In the genomic region with DNA sequence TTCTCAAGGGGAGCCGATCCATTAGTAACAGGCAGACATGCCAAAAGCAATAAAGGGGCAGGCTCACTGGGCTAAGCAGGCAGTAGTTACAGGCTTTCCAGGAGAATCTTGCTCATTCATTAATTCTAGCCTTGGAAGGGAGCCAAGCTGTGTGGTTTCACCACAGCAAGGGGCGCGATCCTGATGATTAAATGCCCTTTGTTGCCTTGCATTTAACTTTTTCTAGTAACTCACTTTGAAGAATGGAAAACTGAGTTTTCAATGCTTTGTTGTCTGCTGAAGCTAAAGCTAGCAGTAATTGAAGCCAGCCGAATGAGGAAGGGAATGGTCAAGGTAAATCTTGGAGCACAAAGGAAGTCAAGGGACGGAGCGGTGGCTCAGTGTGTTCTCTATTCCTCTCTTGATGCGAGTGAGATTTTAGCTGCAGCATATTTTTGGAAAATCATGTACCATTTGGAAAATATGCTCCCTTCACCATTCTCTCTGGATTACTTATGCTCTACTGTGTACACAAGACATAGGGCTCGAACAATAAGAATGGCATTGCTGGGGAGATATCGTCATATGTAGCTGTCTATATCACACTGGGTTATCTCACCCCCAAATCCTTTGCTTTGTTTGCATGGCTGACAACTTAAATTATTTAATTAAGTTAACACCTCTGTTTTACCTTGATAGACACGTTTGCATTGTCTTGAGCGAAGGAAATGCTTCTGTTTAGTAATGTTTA, we compare ENCODE assay signal across 9 mouse cellular contexts.
A peak's percentile ranks its signal among the peaks of the same experiment; 100 is the strongest.
DNase-seq lines count a peak whose midpoint lies in the region; ATAC-seq and TF ChIP-seq lines count a peak whose summit lies in the region.
"Had no signal": no experiment of that assay in that cellular context is flagged by ENCODE, and none has a peak within 500 bp of the region (broad histone marks: within the 10 kb centered on the region; RNA-seq: fewer than 3 reads in every experiment).

No protein-coding gene starts in this region.

- H3K9me3 ChIP-seq in forebrain, postnatal 0 days (ENCODE audit: low read length), result no peaks in the 10 kb centered on the region
- no peaks in the 10 kb centered on the region for H3K9me3 ChIP-seq in limb, embryonic 13.5 days
- H3K9me3 ChIP-seq in intestine, postnatal 0 days (ENCODE audit: control insufficient read depth), result no peaks in the 10 kb centered on the region
- H3K9me3 ChIP-seq: liver, embryonic 15.5 days had no signal

- peak; percentile 55 for ATAC-seq in forebrain, postnatal 0 days
- peak; percentile 85 for ATAC-seq in limb, embryonic 13.5 days (ENCODE audit: low FRiP score, low read depth)
- ATAC-seq in intestine, postnatal 0 days, result no peak

- no peak overlapping the region for H3K27ac ChIP-seq in forebrain, postnatal 0 days (ENCODE audit: low read depth, low read length)
- peak overlapping the region; percentile 56; the same call in 1 of the 2 replicates for H3K27ac ChIP-seq in limb, embryonic 13.5 days
- H3K27ac ChIP-seq in intestine, postnatal 0 days (ENCODE audit: low read depth, low read length), result no peak overlapping the region
- H3K27ac ChIP-seq: liver, embryonic 15.5 days had no signal

- no peak overlapping the region for H3K4me3 ChIP-seq in forebrain, postnatal 0 days (ENCODE audit: low read depth, low read length)
- no peak overlapping the region for H3K4me3 ChIP-seq in limb, embryonic 13.5 days
- no peak overlapping the region for H3K4me3 ChIP-seq in intestine, postnatal 0 days (ENCODE audit: low read depth, low read length)
- H3K4me3 ChIP-seq: liver, embryonic 15.5 days had no signal

- no peaks in the 10 kb centered on the region for H3K36me3 ChIP-seq in forebrain, postnatal 0 days (ENCODE audit: insufficient read depth)
- H3K36me3 ChIP-seq in limb, embryonic 13.5 days, result no peaks in the 10 kb centered on the region
- H3K36me3 ChIP-seq in intestine, postnatal 0 days (ENCODE audit: control insufficient read depth, insufficient read depth), result no peaks in the 10 kb centered on the region
- H3K36me3 ChIP-seq: liver, embryonic 15.5 days had no signal

- no peaks in the 10 kb centered on the region for H3K27me3 ChIP-seq in forebrain, postnatal 0 days (ENCODE audit: insufficient read depth, low read length)
- H3K27me3 ChIP-seq in limb, embryonic 13.5 days, result no peaks in the 10 kb centered on the region
- H3K27me3 ChIP-seq in intestine, postnatal 0 days (replicated peaks; ENCODE audit: control insufficient read depth, insufficient read depth, low read length), result no peaks in the 10 kb centered on the region
- H3K27me3 ChIP-seq: liver, embryonic 15.5 days had no signal

- TF ChIP-seq CTCF in forebrain, postnatal 0 days (IDR thresholded peaks at IDR 0.05; ENCODE audit: low read depth), result no peak
- no peak for TF ChIP-seq CTCF in intestine, postnatal 0 days (IDR thresholded peaks at IDR 0.05; ENCODE audit: low read depth)

- peak overlapping the region; percentile 18 for H3K4me2 ChIP-seq in forebrain, postnatal 0 days (ENCODE audit: low read depth)
- H3K4me2 ChIP-seq in limb, embryonic 13.5 days (replicated peaks), result peak overlapping the region; percentile 46
- H3K4me2 ChIP-seq in intestine, postnatal 0 days (replicated peaks; ENCODE audit: low read depth), result no peak overlapping the region
- H3K4me2 ChIP-seq: liver, embryonic 15.5 days had no signal

- H3K9ac ChIP-seq in forebrain, postnatal 0 days, result no peak overlapping the region
- no peak overlapping the region for H3K9ac ChIP-seq in limb, embryonic 13.5 days
- H3K9ac ChIP-seq in intestine, postnatal 0 days (ENCODE audit: low read depth, low read length), result no peak overlapping the region
- H3K9ac ChIP-seq: liver, embryonic 15.5 days had no signal

- WGBS in forebrain, postnatal 0 days, result 20% methylated on average over 11 of the region's 11 CpGs
- WGBS in limb, embryonic 13.5 days, result 32% methylated on average over 11 of the region's 11 CpGs
- 67% methylated on average over 11 of the region's 11 CpGs for WGBS in intestine, postnatal 0 days

- peak; percentile 11 for DNase-seq in ovary, postnatal 14 days (ENCODE audit: low spot score)
- no peak for DNase-seq in ovary, postnatal 36 days (ENCODE audit: low spot score)
- peak; percentile 55 for DNase-seq in forebrain, postnatal 0 days
- DNase-seq in frontal cortex, postnatal 25 days (ENCODE audit: low spot score in 2 of 2), result no peak
- DNase-seq in layer of hippocampus, adult 18-20 months (ENCODE audit: low spot score in 2 of 2), result no peak
- no peak for DNase-seq in right cerebral cortex, postnatal 25 days

- H3K4me1 ChIP-seq in forebrain, postnatal 0 days (ENCODE audit: insufficient read depth), result no peaks in the 10 kb centered on the region
- H3K4me1 ChIP-seq in limb, embryonic 13.5 days, result peaks cover 19% of the 10 kb centered on the region
- H3K4me1 ChIP-seq in intestine, postnatal 0 days (replicated peaks; ENCODE audit: control insufficient read depth, insufficient read depth, low read length), result no peaks in the 10 kb centered on the region
- H3K4me1 ChIP-seq: liver, embryonic 15.5 days had no signal

Comparison
In these comparisons a context has a peak if more than half of its experiments do, and no peak if none do; other contexts are left out.
1. DNase-seq: peak in ovary, postnatal 14 days (single experiment) and forebrain, postnatal 0 days (single experiment); none in ovary, postnatal 36 days (single experiment), frontal cortex, postnatal 25 days (0 of 2), layer of hippocampus, adult 18-20 months (0 of 2) and right cerebral cortex, postnatal 25 days (single experiment).